Mouse (Mus musculus) stomach, postnatal 0 days (tissue): ENCODE measurements around the gene Mypop.

Experiments used
- CTCF ChIP-seq: IDR thresholded peaks from 2 replicates; pipeline ENCODE4 v1.5.1; 2016; ENCODE audit warnings: antibody characterized with exemption, low read depth, mild to moderate bottlenecking, moderate library complexity
- EP300 ChIP-seq: optimal IDR thresholded peaks from 2 replicates; pipeline ENCODE3; 2016; ENCODE audit warnings: antibody characterized with exemption

- TF ChIP-seq CTCF (no peak), EP300 (no peak)
Measured at GRCm38 (mm10) chr7:19002848-19003498, 11.9 kb downstream of the Mypop start.
